Mouse (Mus musculus): ENCODE results near the gene Mphosph9. TPM values are rescaled to one million over a fixed set of nuclear protein-coding genes. Genes with fewer than 3 reads are reported as not detected.

Gene Mphosph9
- total RNA-seq, 2 experiments from 2014 or later: 4.0 to 4.6 TPM

DNA sequence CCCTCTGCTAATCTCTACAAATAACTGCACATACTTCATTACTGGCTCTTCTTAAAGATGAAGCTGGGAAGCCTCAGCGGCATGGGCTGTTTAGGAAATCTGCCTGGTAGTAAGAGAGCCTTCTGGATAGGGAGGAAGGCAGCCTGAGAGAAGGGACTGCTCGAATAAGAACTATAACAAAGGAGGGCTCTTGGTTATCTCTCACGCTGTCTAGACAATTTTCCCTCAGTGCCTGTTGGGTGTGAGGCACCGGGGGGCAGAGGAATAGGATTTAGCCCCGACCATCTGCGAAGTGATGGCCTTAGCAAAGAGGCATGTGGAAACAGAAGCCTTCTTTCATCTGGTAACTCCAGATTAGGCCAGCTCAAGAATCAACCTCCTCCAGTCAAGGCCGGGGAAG is 80.5 kb downstream of the Mphosph9 start:
- intact Hi-C loops (cut with DNase I): loop anchor here (5.0 kb wide), 1 partner anchor 35 kb away; no protein-coding TSS in a partner anchor
- DNase-seq (ENCODE audit: low spot score): no peak

GRCm38 (mm10) chr5:124244885-124245284 is 82.9 kb downstream of the Mphosph9 start:
- intact Hi-C loops (cut with DNase I): loop anchor here (5.0 kb wide), 1 partner anchor 33 kb away; no protein-coding TSS in a partner anchor
- DNase-seq (ENCODE audit: low spot score): no peak

DNA sequence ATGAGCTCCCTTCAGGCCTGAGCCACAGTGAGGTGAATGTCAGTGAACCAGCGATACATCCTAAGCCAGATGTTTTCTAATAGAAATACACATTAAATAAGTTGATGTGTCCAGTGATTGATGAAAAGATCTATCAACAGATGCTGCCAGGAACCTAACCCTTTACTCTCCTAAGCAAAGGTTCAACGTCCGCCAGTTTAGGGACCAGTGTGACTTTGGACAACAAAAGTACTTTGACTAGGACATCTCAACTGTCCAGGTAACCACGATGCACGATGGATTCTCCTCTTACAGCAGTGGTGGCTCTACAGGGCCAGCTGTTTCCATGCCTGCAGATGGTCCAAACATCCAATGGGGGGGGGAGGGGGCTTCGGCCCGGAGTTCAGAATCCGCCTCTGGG is 83.3 kb downstream of the Mphosph9 start:
- intact Hi-C loops (cut with DNase I): no loop called here
- no peak for DNase-seq (ENCODE audit: low spot score)

DNA sequence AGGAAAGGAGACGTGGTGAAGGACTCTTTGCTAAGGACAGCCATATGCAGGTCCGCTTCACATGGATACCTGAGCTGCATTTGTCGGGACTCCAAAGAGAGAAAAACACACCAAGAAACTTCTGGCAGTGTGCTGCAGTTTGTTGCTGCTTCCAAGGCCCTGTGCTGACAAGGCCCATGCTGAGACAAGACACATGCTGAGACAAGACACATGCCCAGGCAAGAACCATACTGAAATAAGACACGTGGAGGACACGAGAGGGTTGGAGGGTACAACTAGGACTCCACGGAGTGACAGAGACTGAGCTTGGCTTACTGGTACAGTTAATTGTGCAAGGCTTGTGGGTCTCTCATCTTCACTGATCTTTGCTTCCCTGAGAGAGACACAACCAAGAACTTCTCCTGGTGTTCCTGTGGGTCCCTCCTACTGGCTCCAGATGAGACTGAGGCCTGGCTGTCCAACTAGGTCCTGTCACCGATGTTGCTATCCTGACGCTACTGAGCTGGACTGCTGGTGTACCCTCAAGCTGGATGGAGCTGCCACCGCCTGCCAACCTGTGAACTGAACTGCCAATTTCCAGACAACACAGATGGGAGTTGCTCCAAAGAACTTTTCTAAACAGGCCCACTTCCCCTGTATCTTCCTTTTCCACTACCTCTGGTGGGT is 84.4 kb downstream of the Mphosph9 start:
- intact Hi-C loops (cut with DNase I): no loop called here
- DNase-seq (ENCODE audit: low spot score): no peak

DNA sequence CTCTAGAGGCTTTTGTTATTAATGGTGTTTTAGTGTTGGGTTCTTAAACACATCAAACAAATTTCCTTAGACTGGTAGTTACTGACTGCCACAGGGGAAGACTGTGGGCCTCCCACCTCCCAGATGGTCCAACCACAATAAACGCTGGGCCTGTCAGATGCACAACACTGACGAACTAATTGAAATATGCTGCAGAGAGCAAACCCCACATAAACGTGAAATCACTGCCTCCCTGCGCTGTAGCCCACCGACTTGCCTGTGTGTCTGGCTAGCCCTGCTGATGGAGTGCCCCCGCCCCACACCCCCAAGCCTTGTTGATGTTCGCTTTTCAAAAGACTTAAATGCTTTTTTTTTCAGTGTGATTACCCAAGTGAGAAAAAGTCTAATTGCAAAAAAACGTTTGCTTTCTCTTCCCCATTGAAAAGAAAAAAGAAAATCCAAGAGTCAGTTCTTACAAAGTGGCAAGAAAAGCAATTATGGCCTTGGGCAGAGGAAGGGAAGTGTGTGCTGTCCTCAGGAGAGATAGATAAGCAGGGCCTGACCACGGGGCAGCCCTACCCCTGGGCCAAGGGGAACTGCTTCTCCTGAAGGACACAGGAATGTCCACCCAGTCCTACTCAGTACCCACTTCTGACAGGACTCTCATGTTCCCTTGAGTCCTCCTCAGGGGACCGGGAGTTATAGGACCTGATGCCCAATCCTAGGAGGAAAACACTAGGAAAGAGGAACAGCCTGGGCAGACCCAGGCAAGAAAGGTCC is 85.9 kb downstream of the Mphosph9 start:
- no peak for DNase-seq (ENCODE audit: low spot score)
- intact Hi-C loops (cut with DNase I): no loop called here

DNA sequence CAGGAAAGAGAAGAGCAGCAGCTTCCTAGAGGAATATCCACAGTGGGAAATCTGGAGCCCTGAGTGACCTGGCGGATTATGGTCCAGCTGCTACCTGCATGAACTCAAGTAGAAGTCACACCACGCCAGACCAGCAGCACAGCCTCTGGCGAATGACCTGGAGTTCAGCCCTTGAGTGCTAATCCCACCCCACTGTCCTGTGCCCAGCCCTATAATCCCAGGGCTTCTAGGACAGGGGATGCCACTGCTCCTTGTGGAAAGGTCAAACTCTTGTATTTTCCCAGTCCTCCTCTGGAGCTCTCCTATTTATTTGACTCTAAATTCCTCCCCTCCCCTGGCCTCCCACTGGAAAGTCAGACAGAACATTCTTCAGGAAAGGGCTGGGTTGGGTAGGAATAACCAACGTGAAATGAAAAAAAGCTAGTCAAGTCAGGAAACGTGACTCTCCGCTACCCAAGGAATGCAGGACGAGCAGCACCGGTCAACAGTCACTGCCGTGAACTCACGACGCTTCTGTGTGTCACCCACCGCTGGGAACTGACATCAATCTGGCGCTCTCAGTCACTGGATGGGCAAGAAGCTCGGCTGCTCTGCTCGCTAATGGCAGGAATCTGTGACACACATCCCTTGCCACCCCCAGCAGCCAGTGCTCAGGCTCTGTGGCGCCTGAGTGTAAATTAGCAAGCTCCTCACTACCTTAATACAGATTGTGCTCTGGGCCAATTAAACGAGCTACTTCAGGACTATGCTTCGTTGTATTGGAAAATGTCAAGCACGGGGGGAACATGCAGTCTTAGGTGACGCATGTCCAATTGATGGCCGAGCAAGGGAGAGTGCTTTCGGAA is 86.7 kb downstream of the Mphosph9 start:
- DNase-seq (ENCODE audit: low spot score): no peak
- intact Hi-C loops (cut with DNase I): no loop called here

- intact Hi-C loops (cut with DNase I): no loop called here
- DNase-seq (ENCODE audit: low spot score): no peak
These were observed 91.6 kb downstream of the Mphosph9 start for GRCm38 (mm10) chr5:124236180-124236579.

DNA sequence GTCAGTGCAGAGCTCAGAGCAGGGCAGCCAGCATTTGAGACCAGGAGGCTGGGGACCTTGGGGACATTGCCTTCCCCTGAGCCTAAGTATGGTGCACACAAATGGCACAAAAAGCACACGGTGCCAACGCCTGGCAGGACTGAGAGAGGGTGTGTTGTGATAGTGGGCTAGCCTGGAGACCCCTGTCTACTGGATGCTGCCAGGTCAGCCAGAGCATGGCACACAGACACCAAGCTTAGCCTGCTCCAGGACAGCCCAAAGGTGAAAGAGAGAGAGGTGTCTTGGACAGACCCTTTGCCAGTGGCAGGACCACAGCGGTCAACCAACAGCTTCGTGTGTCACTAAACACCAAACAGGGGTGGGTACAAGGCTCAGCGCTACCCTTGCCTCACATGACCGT is 93.0 kb downstream of the Mphosph9 start:
- DNase-seq (ENCODE audit: low spot score): no peak
- intact Hi-C loops (cut with DNase I): no loop called here

- no peak for DNase-seq (ENCODE audit: low spot score)
- intact Hi-C loops (cut with DNase I): no loop called here
These were observed 93.7 kb downstream of the Mphosph9 start for GRCm38 (mm10) chr5:124233874-124234661.

- intact Hi-C loops (cut with DNase I): no loop called here
These were observed 94.7 kb downstream of the Mphosph9 start for GRCm38 (mm10) chr5:124233144-124233465.

GRCm38 (mm10) chr5:124232360-124233143 is 95.2 kb downstream of the Mphosph9 start:
- intact Hi-C loops (cut with DNase I): no loop called here
- no peak for DNase-seq (ENCODE audit: low spot score)

More at GRCm38 (mm10) chr5:124233144-124233465, 94.7 kb downstream of the Mphosph9 start:
- DNase-seq (ENCODE audit: low spot score): no peak

DNA sequence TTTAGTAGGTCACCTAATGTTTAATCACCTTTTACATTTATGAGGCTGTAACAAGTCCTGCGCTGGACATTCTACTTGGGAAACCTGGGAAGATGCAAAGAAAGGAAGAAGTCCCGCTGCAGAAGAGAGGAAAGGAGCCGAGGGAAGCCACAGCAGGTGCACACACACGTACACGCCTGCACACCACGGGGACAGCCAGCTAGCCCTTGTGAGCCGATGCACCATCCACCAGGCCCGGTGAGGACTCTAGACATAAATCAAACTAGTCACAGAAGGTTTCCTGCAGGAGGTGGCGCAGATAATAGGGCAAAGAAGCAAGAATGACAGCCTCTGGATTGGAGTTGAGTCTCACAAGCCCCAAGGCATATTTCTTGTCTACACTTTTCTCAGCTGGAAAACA is 97.3 kb downstream of the Mphosph9 start:
- no peak for DNase-seq (ENCODE audit: low spot score)
- intact Hi-C loops (cut with DNase I): no loop called here

- intact Hi-C loops (cut with DNase I): no loop called here
- no peak for DNase-seq (ENCODE audit: low spot score)
These were observed 100.6 kb downstream of the Mphosph9 start for GRCm38 (mm10) chr5:124227193-124227592.

DNA sequence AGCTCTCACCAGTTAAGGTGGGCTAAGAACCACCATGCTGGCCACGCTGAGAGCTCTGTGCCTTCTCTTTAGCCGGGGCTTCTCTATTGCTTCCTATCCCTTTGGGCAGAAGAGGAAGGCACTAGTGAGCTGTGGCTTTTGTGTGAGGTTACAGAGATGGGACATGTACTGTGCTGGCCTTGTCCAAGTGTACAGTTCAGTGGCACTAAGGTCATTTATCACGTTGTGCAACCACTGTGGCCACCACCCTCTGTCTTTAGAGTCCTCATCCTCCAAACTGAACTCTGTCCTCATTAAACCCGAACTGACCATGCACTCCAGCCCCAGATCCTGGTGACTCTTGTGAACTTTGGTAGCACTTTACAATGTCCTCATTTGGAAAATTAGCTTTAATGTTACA is 101.3 kb downstream of the Mphosph9 start:
- intact Hi-C loops (cut with DNase I): no loop called here
- no peak for DNase-seq (ENCODE audit: low spot score)

DNA sequence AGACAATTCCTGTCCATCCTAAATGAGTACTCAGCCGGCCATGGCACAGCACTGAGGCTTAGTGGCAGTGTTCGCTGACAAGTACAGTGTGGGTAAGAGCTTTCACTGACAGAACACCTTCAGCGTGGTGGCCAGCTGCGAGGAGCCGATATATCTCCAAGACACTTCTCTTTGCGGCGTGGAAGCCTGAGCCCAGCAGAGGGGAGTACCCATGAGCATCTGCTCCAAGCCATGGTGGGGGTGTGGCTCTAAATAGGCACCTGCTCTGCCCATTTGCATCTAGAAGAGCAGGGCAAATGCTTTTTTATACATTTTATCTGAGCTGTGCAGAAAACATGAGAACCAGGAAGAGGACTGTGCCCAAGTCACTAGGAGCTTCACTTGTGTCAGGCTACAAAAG is 101.9 kb downstream of the Mphosph9 start:
- intact Hi-C loops (cut with DNase I): no loop called here
- no peak for DNase-seq (ENCODE audit: low spot score)

GRCm38 (mm10) chr5:124224321-124225092 is 103.3 kb downstream of the Mphosph9 start:
- no peak for DNase-seq (ENCODE audit: low spot score)
- intact Hi-C loops (cut with DNase I): loop anchor here (1.0 kb wide), 1 partner anchor 24 kb away; no protein-coding TSS in a partner anchor

DNA sequence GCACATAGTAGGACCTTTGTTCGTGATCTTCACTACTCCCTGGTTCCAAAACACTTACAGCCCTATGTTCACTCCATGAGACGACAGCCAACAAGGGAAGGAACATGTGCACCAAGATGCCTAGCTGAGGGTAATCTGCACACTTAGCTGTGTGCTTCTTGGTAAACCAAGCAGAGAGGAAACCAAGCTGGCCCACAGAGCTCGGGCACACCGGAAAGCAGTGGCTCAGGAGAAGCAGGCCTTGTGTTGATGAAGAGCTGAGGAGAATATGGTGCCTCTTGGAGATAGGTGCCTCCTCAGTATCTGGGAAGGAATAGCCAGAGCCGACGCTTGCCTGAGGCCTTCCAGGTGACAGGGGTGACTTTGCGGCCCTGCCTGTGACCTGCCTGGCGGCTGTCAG is 104.2 kb downstream of the Mphosph9 start:
- intact Hi-C loops (cut with DNase I): no loop called here

GRCm38 (mm10) chr5:124222696-124223095 is 105.1 kb downstream of the Mphosph9 start:
- intact Hi-C loops (cut with DNase I): no loop called here
- peak; percentile 48 for DNase-seq (ENCODE audit: low spot score)

More for the DNA sequence above, 104.2 kb downstream of the Mphosph9 start:
- no peak for DNase-seq (ENCODE audit: low spot score)

- no peak for DNase-seq (ENCODE audit: low spot score)
- intact Hi-C loops (cut with DNase I): no loop called here
These were observed 106.1 kb downstream of the Mphosph9 start for GRCm38 (mm10) chr5:124221736-124222040.
